Mouse (Mus musculus) limb, embryonic 11.5 days (tissue): ENCODE measurements around the gene Adamts9. TPM values are rescaled to one million over a fixed set of nuclear protein-coding genes. Genes with fewer than 3 reads are reported as not detected.
A peak's percentile ranks its signal among the peaks of the same experiment; 100 is the strongest.

Source experiments
- ATAC-seq: fragments of 200-750 bp; cut with Nextera tagmentation; 2 replicates; pipeline ENCODE4 v1.8.0; 2017; ENCODE audit warnings: low read depth; ENCODE audit not compliant: insufficient number of reproducible peaks, low FRiP score, low TSS enrichment
- DNase-seq: peaks from one replicate; pipeline ENCODE4 v3.0.0-alpha.2; 2015; ENCODE audit warnings: low spot score
- H3K27ac ChIP-seq: fragments of 300-500 bp; sonication (generic); replicated peaks from 2 replicates; pipeline ENCODE4 v1.5.1; 2014; ENCODE audit warnings: low read depth, mild to moderate bottlenecking, low read length
- H3K27me3 ChIP-seq: fragments of 300-500 bp; sonication (generic); 2 replicates; pipeline ENCODE4 v1.6.1; 2014; ENCODE audit warnings: mild to moderate bottlenecking, low read length, mixed read lengths; ENCODE audit not compliant: control insufficient read depth, insufficient read depth
- H3K36me3 ChIP-seq: fragments of 300-500 bp; sonication (generic); 2 replicates; pipeline ENCODE4 v1.6.1; 2014; ENCODE audit warnings: mild to moderate bottlenecking, low read length, moderate library complexity, mixed read lengths; ENCODE audit not compliant: control insufficient read depth, insufficient read depth
- H3K4me1 ChIP-seq: fragments of 300-500 bp; sonication (generic); 2 replicates; pipeline ENCODE4 v1.6.1; 2014; ENCODE audit warnings: low read length, mixed read lengths; ENCODE audit not compliant: control insufficient read depth, insufficient read depth
- H3K4me2 ChIP-seq: fragments of 300-500 bp; sonication (generic); 2 replicates; pipeline ENCODE4 v1.6.1; 2014; ENCODE audit warnings: low read depth, mild to moderate bottlenecking, moderate library complexity; ENCODE audit not compliant: severe bottlenecking
- H3K4me3 ChIP-seq: fragments of 300-500 bp; sonication (generic); 2 replicates; pipeline ENCODE4 v1.5.1; 2014; ENCODE audit warnings: low read depth, low read length
- H3K9ac ChIP-seq: fragments of 300-500 bp; sonication (generic); 2 replicates; pipeline ENCODE4 v1.6.1; 2014; ENCODE audit warnings: mild to moderate bottlenecking, low read length
- H3K9me3 ChIP-seq: fragments of 300-500 bp; sonication (generic); 2 replicates; pipeline ENCODE4 v1.6.1; 2016; ENCODE audit warnings: low read length; ENCODE audit not compliant: control insufficient read depth
- WGBS: fragments of 180-500 bp; shearing (Covaris S2); extraction: QIAGEN DNeasy Blood & Tissue Kit; methylation state at CpG from one replicate; pipeline ENCODE4 v1.1.7; 2014; 5-methylcytosine and 5-hydroxymethylcytosine counted together
- polyA plus RNA-seq: library from polyadenylated mRNA; unstranded; fragments of >200 nt; fragmentation: Nextera tagmentation; extraction: Ambion mirVana; gene quantifications from 2 replicates; pipeline ENCODE4 v1.2.1, GENCODE M21; 2014

Gene Adamts9
- polyA plus RNA-seq, 1 experiment from 2014 or later: 3.0 TPM

- Histone ChIP-seq H3K9ac (no peak overlapping the region), H3K27ac (no peak overlapping the region), H3K4me2 (no peak overlapping the region), H3K9me3 (no peaks in the 10 kb centered on the region), H3K36me3 (no peaks in the 10 kb centered on the region), H3K4me1 (0 out of 2 replicates have a peak, but pooled peaks cover under 1% of the 10 kb centered on the region), H3K27me3 (no peaks in the 10 kb centered on the region), H3K4me3 (no peak overlapping the region)
- WGBS: 69% methylated on average over 5 of the region's 5 CpGs
- no peak for ATAC-seq
- DNase-seq: no peak
These were observed 121.7 kb downstream of the Adamts9 start for GRCm38 (mm10) chr6:92821606-92822005.

- H3K36me3 ChIP-seq: no peaks in the 10 kb centered on the region
- H3K27me3 ChIP-seq: no peaks in the 10 kb centered on the region
- ATAC-seq (no peak), DNase-seq (no peak)
- 77% methylated on average over 8 of the region's 8 CpGs for WGBS
- H3K4me1 ChIP-seq: 0 out of 2 replicates have a peak, but pooled peaks cover 7% of the 10 kb centered on the region
- H3K9ac ChIP-seq: no peak overlapping the region
- no peak overlapping the region for H3K4me3 ChIP-seq
- H3K4me2 ChIP-seq: no peak overlapping the region
- no peak overlapping the region for H3K27ac ChIP-seq
- no peaks in the 10 kb centered on the region for H3K9me3 ChIP-seq
These were observed 125.6 kb downstream of the Adamts9 start for GRCm38 (mm10) chr6:92817661-92818060.

GRCm38 (mm10) chr6:92816311-92816751, 127.0 kb downstream of the Adamts9 start, which contains the start of gene A730049H05Rik:
TSS of gene A730049H05Rik (plus strand) at chr6:92816478.
- H3K36me3 ChIP-seq: no peaks in the 10 kb centered on the region
- DNase-seq: peak; percentile 22
- 0 out of 2 replicates have a peak, but pooled peaks cover 7% of the 10 kb centered on the region for H3K4me1 ChIP-seq
- no peak within 1 kb of the TSS for H3K4me3 ChIP-seq
- H3K4me2 ChIP-seq: no peak within 1 kb of the TSS
- H3K9ac ChIP-seq: no peak within 1 kb of the TSS
- ATAC-seq: no peak
- 23% methylated on average over 8 of the region's 8 CpGs for WGBS
- H3K9me3 ChIP-seq: no peaks in the 10 kb centered on the region
- no peaks in the 10 kb centered on the region for H3K27me3 ChIP-seq
- H3K27ac ChIP-seq: no peak within 1 kb of the TSS

DNA sequence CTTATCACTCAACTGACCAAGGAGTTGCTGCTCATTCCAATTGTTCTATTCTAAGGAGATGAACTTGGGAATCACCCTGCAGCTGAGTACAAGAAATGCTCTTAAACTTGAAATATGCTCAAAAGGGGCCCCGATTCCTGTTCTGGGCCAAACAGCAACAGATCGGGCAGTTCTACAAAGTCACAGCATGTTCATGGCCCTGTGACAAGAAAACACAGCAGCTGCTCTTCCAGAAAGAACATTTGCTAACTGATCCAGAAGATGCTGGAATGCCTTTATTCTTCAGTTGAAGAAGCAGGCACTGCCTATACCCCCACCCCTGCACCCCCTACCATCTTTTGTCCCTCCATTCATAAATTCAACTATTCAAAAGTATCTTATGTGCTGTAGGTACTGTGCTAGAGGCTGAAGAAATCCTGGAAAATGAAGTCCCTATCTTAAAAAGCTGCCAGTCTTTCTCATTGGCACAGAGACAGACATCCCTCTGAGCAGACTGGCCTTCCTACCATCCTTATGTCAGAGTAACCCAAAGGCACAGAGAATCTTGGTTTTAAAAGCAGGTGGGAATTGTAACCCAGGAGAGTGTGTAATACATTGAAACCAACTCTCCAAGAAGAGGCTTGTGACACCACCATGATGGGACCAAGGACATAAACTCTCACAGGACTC, 130.5 kb downstream of the Adamts9 start:
- no peaks in the 10 kb centered on the region for H3K27me3 ChIP-seq
- H3K9me3 ChIP-seq: no peaks in the 10 kb centered on the region
- H3K4me3 ChIP-seq: no peak overlapping the region
- no peak overlapping the region for H3K4me2 ChIP-seq
- no peak for ATAC-seq
- WGBS: 92% methylated on average over 2 of the region's 2 CpGs
- H3K27ac ChIP-seq: no peak overlapping the region
- H3K4me1 ChIP-seq: 0 out of 2 replicates have a peak, but pooled peaks cover 7% of the 10 kb centered on the region
- DNase-seq: no peak
- no peaks in the 10 kb centered on the region for H3K36me3 ChIP-seq
- H3K9ac ChIP-seq: no peak overlapping the region

DNA sequence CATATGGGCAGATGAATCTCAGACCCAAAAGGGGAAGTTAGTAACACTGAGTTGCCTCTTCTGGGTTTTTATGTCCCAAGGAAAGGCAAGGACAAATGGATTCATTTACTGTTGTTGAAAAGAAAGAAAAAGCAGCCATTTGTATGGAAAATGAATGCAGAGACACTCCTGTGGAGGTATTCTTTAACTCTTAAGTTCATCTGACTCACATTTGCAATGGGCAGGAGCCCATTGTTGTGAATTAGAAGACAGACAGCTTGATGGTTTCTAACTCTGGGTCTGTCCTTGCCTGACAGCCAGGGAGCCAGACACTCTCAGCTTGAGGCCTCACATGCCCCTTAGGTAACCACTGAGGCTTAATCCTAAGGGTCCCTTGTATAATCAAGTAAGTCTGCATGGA, 131.7 kb downstream of the Adamts9 start:
- Histone ChIP-seq H3K4me1 (0 out of 2 replicates have a peak, but pooled peaks cover 6% of the 10 kb centered on the region), H3K4me2 (no peak overlapping the region), H3K9ac (no peak overlapping the region), H3K27me3 (no peaks in the 10 kb centered on the region), H3K27ac (no peak overlapping the region), H3K36me3 (no peaks in the 10 kb centered on the region), H3K4me3 (no peak overlapping the region), H3K9me3 (no peaks in the 10 kb centered on the region)
- DNase-seq (no peak), ATAC-seq (no peak)

DNA sequence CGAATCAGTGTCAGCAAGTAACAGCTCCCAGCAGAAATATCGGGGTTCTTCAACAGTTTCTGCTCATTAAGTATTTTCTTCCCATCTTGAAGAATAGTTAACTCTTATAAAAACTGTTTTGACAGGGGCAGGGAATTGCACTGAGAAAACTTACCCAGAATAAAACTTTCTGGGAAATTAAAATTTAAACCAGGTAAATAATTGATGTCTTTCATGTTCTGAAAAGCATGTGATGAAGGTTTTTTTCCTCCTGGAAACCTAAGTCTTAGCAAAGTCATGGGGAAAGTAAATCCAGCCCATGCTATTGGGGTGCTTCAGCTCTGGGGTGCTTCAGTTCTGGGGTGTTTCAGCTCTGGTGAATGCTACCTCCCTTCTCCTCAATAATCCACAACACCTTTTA, 132.7 kb downstream of the Adamts9 start:
- Histone ChIP-seq H3K36me3 (no peaks in the 10 kb centered on the region), H3K4me1 (no peaks in the 10 kb centered on the region), H3K27ac (no peak overlapping the region), H3K9me3 (no peaks in the 10 kb centered on the region), H3K4me2 (no peak overlapping the region), H3K4me3 (no peak overlapping the region), H3K27me3 (no peaks in the 10 kb centered on the region), H3K9ac (no peak overlapping the region)
- DNase-seq (no peak), ATAC-seq (no peak)
- WGBS: 96% methylated on average over 2 of the region's 2 CpGs

GRCm38 (mm10) chr6:92809818-92810217, 133.5 kb downstream of the Adamts9 start:
- Histone ChIP-seq H3K9me3 (no peaks in the 10 kb centered on the region), H3K9ac (no peak overlapping the region), H3K27ac (no peak overlapping the region), H3K4me1 (no peaks in the 10 kb centered on the region), H3K4me2 (no peak overlapping the region), H3K4me3 (no peak overlapping the region), H3K36me3 (no peaks in the 10 kb centered on the region), H3K27me3 (no peaks in the 10 kb centered on the region)
- no peak for ATAC-seq
- WGBS: 93% methylated on average over 3 of the region's 3 CpGs
- DNase-seq: no peak

- no peak overlapping the region for H3K27ac ChIP-seq
- no peak overlapping the region for H3K9ac ChIP-seq
- H3K9me3 ChIP-seq: no peaks in the 10 kb centered on the region
- H3K4me2 ChIP-seq: no peak overlapping the region
- WGBS: 85% methylated on average over 3 of the region's 3 CpGs
- no peaks in the 10 kb centered on the region for H3K27me3 ChIP-seq
- H3K4me3 ChIP-seq: no peak overlapping the region
- H3K36me3 ChIP-seq: no peaks in the 10 kb centered on the region
- no peak for DNase-seq
- ATAC-seq: no peak
- no peaks in the 10 kb centered on the region for H3K4me1 ChIP-seq
These were observed 138.9 kb downstream of the Adamts9 start for GRCm38 (mm10) chr6:92804254-92804971.
